Mouse (Mus musculus) stomach, embryonic 15.5 days (tissue): ENCODE results near the gene Tdpoz4. TPM values are rescaled to one million over a fixed set of nuclear protein-coding genes. Genes with fewer than 3 reads are reported as not detected.
"Not testable (repeated sequence)": the region's sequence is repeated elsewhere in the genome, so short reads cannot be mapped to it uniquely, and the experiment has no call there.

Experiments
- ATAC-seq: fragments of 200-750 bp; cut with Nextera tagmentation; 2 replicates; pipeline ENCODE4 v1.8.0; 2017; ENCODE audit warnings: low read depth, moderate number of reproducible peaks, moderate TSS enrichment; ENCODE audit not compliant: insufficient read depth, low FRiP score
- H3K27ac ChIP-seq: fragments of 300-500 bp; sonication (generic); 2 replicates; pipeline ENCODE4 v1.5.1; 2015; ENCODE audit warnings: mild to moderate bottlenecking, inconsistent platforms
- H3K27me3 ChIP-seq: fragments of 300-500 bp; sonication (generic); replicated peaks from 2 replicates; pipeline ENCODE4 v1.6.1; 2015; ENCODE audit warnings: inconsistent platforms
- H3K36me3 ChIP-seq: fragments of 300-500 bp; sonication (generic); 2 replicates; pipeline ENCODE4 v1.6.1; 2015; ENCODE audit warnings: inconsistent platforms
- H3K4me1 ChIP-seq: fragments of 300-500 bp; sonication (generic); 2 replicates; pipeline ENCODE4 v1.6.1; 2015; ENCODE audit warnings: inconsistent platforms
- H3K4me2 ChIP-seq: fragments of 300-500 bp; sonication (generic); 2 replicates; pipeline ENCODE4 v1.6.1; 2015; ENCODE audit warnings: mild to moderate bottlenecking, inconsistent platforms
- H3K4me3 ChIP-seq: fragments of 300-500 bp; sonication (generic); replicated peaks from 2 replicates; pipeline ENCODE4 v1.5.1; 2015; ENCODE audit warnings: inconsistent platforms
- H3K9ac ChIP-seq: fragments of 300-500 bp; sonication (generic); 2 replicates; pipeline ENCODE4 v1.6.1; 2015; ENCODE audit warnings: inconsistent platforms
- H3K9me3 ChIP-seq: fragments of 300-500 bp; sonication (generic); 2 replicates; pipeline ENCODE4 v1.6.1; 2016; ENCODE audit warnings: inconsistent platforms
- WGBS: fragments of 180-500 bp; shearing (Covaris S2); methylation state at CpG from one replicate; pipeline ENCODE4 v1.1.7; 2015; 5-methylcytosine and 5-hydroxymethylcytosine counted together
- polyA plus RNA-seq: library from polyadenylated mRNA; unstranded; fragments of >200 nt; fragmentation: Nextera tagmentation; extraction: Ambion mirVana; gene quantifications from 2 replicates; pipeline ENCODE4 v1.2.1, GENCODE M21; 2015

The Tdpoz4 gene
- not detected in 2 replicates for polyA plus RNA-seq

DNA sequence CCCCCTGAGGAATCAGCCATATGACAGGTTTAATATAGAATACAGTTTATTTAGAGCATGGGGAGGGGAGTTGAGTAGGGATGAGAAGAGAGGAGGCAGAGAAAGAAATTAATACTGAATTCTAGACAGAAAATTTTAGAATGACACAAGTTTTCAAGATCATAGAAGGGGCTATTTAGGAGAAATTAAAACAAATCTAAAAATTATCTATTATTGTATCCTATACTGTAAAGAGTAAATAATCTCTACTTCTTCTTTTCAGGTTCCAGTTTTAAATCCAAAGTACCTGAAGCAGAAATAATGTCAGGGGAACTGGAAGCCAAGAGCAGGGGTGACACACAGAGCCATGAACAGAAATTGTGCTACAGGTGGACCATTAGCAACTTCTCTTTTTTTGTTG is at the start of gene Tdpoz4:
Tdpoz4 (plus strand) TSS at position 301 of the 400 bp plus-strand sequence.
- H3K9ac ChIP-seq, H3K36me3 ChIP-seq, H3K4me3 ChIP-seq, H3K4me2 ChIP-seq, H3K27ac ChIP-seq, H3K4me1 ChIP-seq, ATAC-seq, H3K27me3 ChIP-seq, H3K9me3 ChIP-seq: not testable (repeated sequence)

DNA sequence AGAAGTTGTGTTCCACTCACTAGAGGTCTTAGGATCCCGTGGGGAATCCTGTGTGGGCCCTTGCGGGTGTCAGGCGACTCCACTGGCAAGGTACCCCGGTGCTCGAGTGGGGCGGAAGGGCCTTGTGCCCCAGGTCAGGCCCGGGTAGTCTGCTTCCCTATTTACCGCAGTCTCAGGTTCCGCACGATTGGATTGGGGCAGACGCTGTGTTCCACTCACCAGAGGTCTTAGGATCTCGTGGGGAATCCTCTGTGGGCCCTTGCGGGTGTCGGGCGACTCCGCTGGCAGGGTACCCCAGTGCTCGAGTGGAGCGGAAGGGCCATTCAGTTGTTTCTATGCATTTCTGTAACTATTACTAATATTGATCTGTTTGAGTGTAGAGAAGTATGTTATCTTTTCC is 42.2 kb upstream of the Tdpoz4 start:
- H3K4me3 ChIP-seq, H3K9me3 ChIP-seq, H3K4me1 ChIP-seq, H3K36me3 ChIP-seq, H3K4me2 ChIP-seq, H3K9ac ChIP-seq, ATAC-seq, H3K27me3 ChIP-seq, H3K27ac ChIP-seq: not testable (repeated sequence)
- 90% methylated on average over 18 of the region's 18 CpGs for WGBS

DNA sequence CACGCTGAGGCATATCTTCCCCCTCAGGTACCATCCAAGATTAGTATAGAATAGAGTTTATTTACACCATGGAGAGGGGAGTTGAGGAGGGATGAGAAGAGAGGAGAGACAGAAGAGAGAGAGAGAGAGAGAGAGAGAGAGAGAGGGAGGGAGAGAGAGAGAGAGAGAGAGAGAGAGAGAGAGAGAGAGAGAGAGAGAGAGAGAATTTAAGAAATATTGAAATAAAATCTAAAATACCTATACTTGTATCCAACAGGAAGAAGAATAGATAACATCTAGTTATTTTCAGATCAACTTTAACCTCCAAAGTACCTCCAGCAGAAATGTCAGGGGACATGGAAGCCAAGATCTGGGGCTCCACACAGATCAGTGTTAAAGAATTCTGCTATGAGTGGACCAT is 23.5 kb upstream of the Tdpoz4 start, which contains the start of gene Gm5773:
Gm5773 (plus strand) TSS at position 301 of the 400 bp plus-strand sequence.
- not testable (repeated sequence) for ATAC-seq, H3K4me2 ChIP-seq, H3K4me1 ChIP-seq, H3K9ac ChIP-seq, H3K36me3 ChIP-seq, H3K27ac ChIP-seq, H3K27me3 ChIP-seq, H3K4me3 ChIP-seq, H3K9me3 ChIP-seq
- WGBS, result 79% methylated on average over 1 of the region's 1 CpGs

DNA sequence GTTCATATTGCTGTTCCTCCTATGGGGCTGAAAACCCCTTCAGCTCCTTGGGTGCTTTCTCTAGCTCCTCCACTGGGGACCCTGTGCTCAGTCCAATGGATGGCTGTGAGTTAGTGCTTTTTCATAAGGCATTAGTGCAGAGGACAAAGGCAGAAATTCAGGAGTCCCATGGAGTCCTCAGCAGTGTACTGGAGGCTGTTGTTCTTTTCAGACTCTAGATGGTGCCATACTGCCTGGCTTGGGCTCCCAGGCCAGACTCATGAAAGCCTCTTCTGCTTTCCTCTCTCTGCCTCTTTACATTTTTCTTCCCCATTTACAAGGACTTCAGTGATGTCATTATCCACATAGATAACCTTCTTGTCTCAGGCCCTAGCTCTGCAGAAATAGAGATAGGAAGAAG is 17.1 kb downstream of the Tdpoz4 start:
- not testable (repeated sequence) for H3K9me3 ChIP-seq, H3K4me3 ChIP-seq, H3K4me2 ChIP-seq, H3K36me3 ChIP-seq, H3K27me3 ChIP-seq, ATAC-seq, H3K4me1 ChIP-seq, H3K27ac ChIP-seq, H3K9ac ChIP-seq

DNA sequence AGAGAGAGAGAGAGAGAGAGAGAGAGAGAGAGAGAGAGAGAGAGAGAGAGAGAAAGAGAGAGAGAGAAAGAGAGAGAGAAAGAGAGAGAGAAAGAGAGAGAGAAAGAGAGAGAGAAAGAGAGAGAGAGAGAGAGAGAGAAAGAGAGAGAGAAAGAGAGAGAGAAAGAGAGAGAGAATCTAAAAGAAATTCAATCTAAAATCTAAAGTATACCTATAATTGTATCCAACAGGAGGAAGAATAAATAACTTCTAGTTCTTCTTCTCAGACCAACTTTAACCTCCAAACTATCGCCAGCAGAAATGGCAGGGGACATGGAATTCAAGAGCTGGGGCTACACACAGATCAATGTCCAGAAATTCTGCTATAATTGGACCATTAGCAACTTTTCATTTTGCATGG is 29.5 kb downstream of the Tdpoz4 start, which contains the start of gene Tdpoz3:
Tdpoz3 (plus strand) TSS at position 301 of the 400 bp plus-strand sequence.
- H3K27ac ChIP-seq, H3K9ac ChIP-seq, H3K4me3 ChIP-seq, H3K4me2 ChIP-seq, ATAC-seq, H3K4me1 ChIP-seq, H3K27me3 ChIP-seq, H3K9me3 ChIP-seq, H3K36me3 ChIP-seq: not testable (repeated sequence)
- WGBS, result 93% methylated on average over 1 of the region's 1 CpGs

Other genes starting within 250 kb of the Tdpoz4 start
- 444 and 470 TPM in 2 replicates for gene S100a10, start 241.3 kb upstream of the Tdpoz4 start, polyA plus RNA-seq
- not detected in 2 replicates for gene Tdpoz2, start 143.7 kb upstream of the Tdpoz4 start, polyA plus RNA-seq
- gene Tdpoz1, start 120.1 kb upstream of the Tdpoz4 start, polyA plus RNA-seq, result not detected in 2 replicates
- gene Gm37596, start 103.3 kb upstream of the Tdpoz4 start, polyA plus RNA-seq, result not detected in 2 replicates
- gene Gm5773, start 23.4 kb upstream of the Tdpoz4 start, polyA plus RNA-seq, result not detected in 2 replicates
- not detected in 2 replicates for gene Tdpoz3, start 29.6 kb downstream of the Tdpoz4 start, polyA plus RNA-seq
- gene Gm9117, start 147.1 kb downstream of the Tdpoz4 start, polyA plus RNA-seq, result 0.09 TPM in 1 of 2 replicates, not detected in the other
- not detected in 2 replicates for gene Tdpoz5, start 164.9 kb downstream of the Tdpoz4 start, polyA plus RNA-seq